Mouse (Mus musculus) hindlimb bud, embryonic 11.5 days (tissue): ENCODE measurements at regions not wholly inside any gene's neighbourhood (a gene's known extent, or its start where the extent isn't known, plus 50 kb on each side); places are given as distances from the start of the nearest gene placed in this dataset.

Source experiments
- DNase-seq: peaks from one replicate; pipeline ENCODE4 v3.0.0-alpha.2; 2012; ENCODE audit warnings: low read depth, low spot score; ENCODE audit errors: extremely low spot score

- DNase-seq: peak; percentile 6
Observed at GRCm38 (mm10) chr7:51270531-51271090, 240.2 kb upstream of the Ano5 start.

GRCm38 (mm10) chr7:51281470-51281869 is 229.4 kb upstream of the Ano5 start:
- no peak for DNase-seq

- no peak for DNase-seq
Observed at GRCm38 (mm10) chr7:51300238-51300637, 210.6 kb upstream of the Ano5 start.

- no peak for DNase-seq
Observed at GRCm38 (mm10) chr7:51307757-51308156, 203.1 kb upstream of the Ano5 start.

GRCm38 (mm10) chr7:51310191-51310590 is 200.6 kb upstream of the Ano5 start:
- DNase-seq: no peak

GRCm38 (mm10) chr7:51339841-51340540 is 170.8 kb upstream of the Ano5 start:
- DNase-seq: no peak

GRCm38 (mm10) chr7:51347521-51347920 is 163.3 kb upstream of the Ano5 start:
- DNase-seq: no peak

- no peak for DNase-seq
Observed at GRCm38 (mm10) chr7:51360134-51360533, 150.7 kb upstream of the Ano5 start.

- DNase-seq: no peak
Observed at GRCm38 (mm10) chr7:51377584-51377983, 133.2 kb upstream of the Ano5 start.
